Mouse (Mus musculus) forebrain, embryonic 15.5 days (tissue): ENCODE results near the gene Eef1a1. TPM values are rescaled to one million over a fixed set of nuclear protein-coding genes. Genes with fewer than 3 reads are reported as not detected.
"Not testable (repeated sequence)": the region's sequence is repeated elsewhere in the genome, so short reads cannot be mapped to it uniquely, and the experiment has no call there.

Experiments
- ATAC-seq: fragments of 200-750 bp; cut with Nextera tagmentation; replicated peaks from 2 replicates; pipeline ENCODE4 v1.8.0; 2017; ENCODE audit warnings: mild to moderate bottlenecking, moderate TSS enrichment, moderate library complexity
- H3K27ac ChIP-seq: fragments of 300-500 bp; sonication (generic); replicated peaks from 2 replicates; pipeline ENCODE4 v1.5.1; 2015; ENCODE audit warnings: mild to moderate bottlenecking, inconsistent platforms
- H3K27me3 ChIP-seq: fragments of 300-500 bp; sonication (generic); 2 replicates; pipeline ENCODE4 v1.6.1; 2015; ENCODE audit warnings: inconsistent platforms
- H3K36me3 ChIP-seq: fragments of 300-500 bp; sonication (generic); 2 replicates; pipeline ENCODE4 v1.6.1; 2015; ENCODE audit warnings: mild to moderate bottlenecking, inconsistent platforms
- H3K4me1 ChIP-seq: fragments of 300-500 bp; sonication (generic); 2 replicates; pipeline ENCODE4 v1.6.1; 2015; ENCODE audit warnings: inconsistent platforms
- H3K4me2 ChIP-seq: fragments of 300-500 bp; sonication (generic); replicated peaks from 2 replicates; pipeline ENCODE4 v1.6.1; 2015; ENCODE audit warnings: mild to moderate bottlenecking, inconsistent platforms
- H3K4me3 ChIP-seq: fragments of 300-500 bp; sonication (generic); 2 replicates; pipeline ENCODE4 v1.5.1; 2015; ENCODE audit warnings: mild to moderate bottlenecking, inconsistent platforms
- H3K9ac ChIP-seq: fragments of 300-500 bp; sonication (generic); replicated peaks from 2 replicates; pipeline ENCODE4 v1.6.1; 2015; ENCODE audit warnings: mild to moderate bottlenecking, inconsistent platforms
- H3K9me3 ChIP-seq: fragments of 300-500 bp; sonication (generic); 2 replicates; pipeline ENCODE4 v1.6.1; 2016; ENCODE audit warnings: inconsistent platforms
- WGBS: fragments of 180-500 bp; shearing (Covaris S2); methylation state at CpG from one replicate; pipeline ENCODE4 v1.1.7; 2015; ENCODE audit warnings: mixed read lengths; 5-methylcytosine and 5-hydroxymethylcytosine counted together
- polyA plus RNA-seq: library from polyadenylated mRNA; unstranded; fragments of >200 nt; fragmentation: Nextera tagmentation; extraction: Ambion mirVana; gene quantifications from 2 replicates; pipeline ENCODE4 v1.2.1, GENCODE M21; 2015

Eef1a1 gene
- polyA plus RNA-seq, 1 experiment from 2014 or later, result 3,862 TPM

DNA sequence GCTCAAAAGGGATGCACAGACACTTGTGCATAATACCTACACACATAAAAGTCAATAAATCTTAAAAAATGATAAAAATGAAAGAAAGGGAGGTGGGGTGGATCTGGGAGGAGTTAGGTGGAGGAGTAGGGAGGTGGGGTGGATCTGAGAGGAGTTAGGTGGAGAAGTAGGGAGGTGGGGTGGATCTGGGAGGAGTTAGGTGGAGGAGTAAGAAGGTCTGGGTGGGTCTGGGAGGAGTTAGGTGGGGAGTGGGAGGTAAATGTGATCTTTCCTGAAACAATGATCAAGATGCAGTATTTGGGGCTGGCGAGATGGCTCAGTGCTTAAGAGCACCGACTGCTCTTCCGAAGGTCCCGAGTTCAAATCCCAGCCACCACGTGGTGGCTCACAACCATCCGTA is 16.3 kb upstream of the Eef1a1 start:
- Histone ChIP-seq H3K4me2 (no peak overlapping the region), H3K36me3 (no peaks in the 10 kb centered on the region)
- ATAC-seq, result no peak

DNA sequence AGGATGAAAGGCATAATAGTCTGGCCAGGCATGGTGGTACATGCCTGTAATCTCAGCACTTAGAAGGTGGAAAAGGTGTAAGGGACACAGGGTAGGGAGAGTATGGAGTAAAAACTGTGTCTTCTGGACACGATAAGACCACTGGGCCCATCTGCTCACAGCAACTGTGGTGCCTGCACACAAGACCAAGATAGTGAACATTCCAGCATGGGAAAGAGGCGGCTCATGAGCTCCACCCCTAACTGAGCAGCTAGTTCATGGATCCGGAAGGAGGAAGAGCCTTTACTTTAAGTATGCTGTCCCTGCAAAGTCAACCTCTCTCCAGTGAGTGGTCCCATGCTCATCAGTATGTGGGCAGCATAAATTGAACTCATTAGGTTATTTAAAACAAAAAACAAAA is 15.7 kb upstream of the Eef1a1 start:
- peak overlapping the region; percentile 35; the same call in 1 of the 2 replicates for H3K4me2 ChIP-seq
- no peak overlapping the region for H3K4me3 ChIP-seq
- no peaks in the 10 kb centered on the region for H3K36me3 ChIP-seq
- H3K9ac ChIP-seq, result no peak overlapping the region
- 67% methylated on average over 3 of the region's 3 CpGs for WGBS
- peak overlapping the region; percentile 93 for H3K27ac ChIP-seq
- no peaks in the 10 kb centered on the region for H3K27me3 ChIP-seq
- H3K4me1 ChIP-seq, result peaks cover 27% of the 10 kb centered on the region
- H3K9me3 ChIP-seq, result no peaks in the 10 kb centered on the region
- ATAC-seq, result no peak

More for the DNA sequence above, 16.3 kb upstream of the Eef1a1 start:
- Histone ChIP-seq H3K27ac (no peak overlapping the region), H3K4me1 (peaks cover 27% of the 10 kb centered on the region), H3K27me3 (no peaks in the 10 kb centered on the region), H3K9ac (no peak overlapping the region), H3K9me3 (no peaks in the 10 kb centered on the region), H3K4me3 (no peak overlapping the region)
- 95% methylated on average over 6 of the region's 6 CpGs for WGBS

DNA sequence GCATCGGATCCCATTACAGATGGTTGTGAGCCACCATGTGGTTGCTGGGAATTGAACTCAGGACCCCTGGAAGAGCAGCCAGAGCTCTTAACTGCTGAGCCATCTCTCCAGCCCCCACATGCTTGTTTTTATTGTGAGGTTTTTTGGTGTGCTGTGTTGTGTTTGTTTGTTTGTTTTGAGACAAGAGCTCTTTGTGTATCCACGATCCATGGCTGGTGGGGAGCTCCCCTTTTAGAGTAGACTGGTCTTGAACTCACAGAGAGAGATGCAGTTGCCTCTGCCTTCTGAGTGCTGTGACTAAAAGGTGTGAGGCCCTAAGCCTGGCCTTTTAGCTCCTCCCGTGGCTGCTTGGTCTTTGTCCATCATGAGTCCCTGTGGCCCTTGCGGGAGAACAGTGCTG is 15.2 kb upstream of the Eef1a1 start:
- no peaks in the 10 kb centered on the region for H3K36me3 ChIP-seq
- no peak for ATAC-seq
- peak overlapping the region; percentile 93 for H3K27ac ChIP-seq
- 53% methylated on average over 4 of the region's 4 CpGs for WGBS
- H3K4me3 ChIP-seq, result peak overlapping the region; percentile 9
- H3K9ac ChIP-seq, result no peak overlapping the region
- H3K4me2 ChIP-seq, result peak overlapping the region; percentile 35; the same call in 1 of the 2 replicates
- no peaks in the 10 kb centered on the region for H3K9me3 ChIP-seq
- H3K27me3 ChIP-seq, result no peaks in the 10 kb centered on the region
- peaks cover 27% of the 10 kb centered on the region for H3K4me1 ChIP-seq

DNA sequence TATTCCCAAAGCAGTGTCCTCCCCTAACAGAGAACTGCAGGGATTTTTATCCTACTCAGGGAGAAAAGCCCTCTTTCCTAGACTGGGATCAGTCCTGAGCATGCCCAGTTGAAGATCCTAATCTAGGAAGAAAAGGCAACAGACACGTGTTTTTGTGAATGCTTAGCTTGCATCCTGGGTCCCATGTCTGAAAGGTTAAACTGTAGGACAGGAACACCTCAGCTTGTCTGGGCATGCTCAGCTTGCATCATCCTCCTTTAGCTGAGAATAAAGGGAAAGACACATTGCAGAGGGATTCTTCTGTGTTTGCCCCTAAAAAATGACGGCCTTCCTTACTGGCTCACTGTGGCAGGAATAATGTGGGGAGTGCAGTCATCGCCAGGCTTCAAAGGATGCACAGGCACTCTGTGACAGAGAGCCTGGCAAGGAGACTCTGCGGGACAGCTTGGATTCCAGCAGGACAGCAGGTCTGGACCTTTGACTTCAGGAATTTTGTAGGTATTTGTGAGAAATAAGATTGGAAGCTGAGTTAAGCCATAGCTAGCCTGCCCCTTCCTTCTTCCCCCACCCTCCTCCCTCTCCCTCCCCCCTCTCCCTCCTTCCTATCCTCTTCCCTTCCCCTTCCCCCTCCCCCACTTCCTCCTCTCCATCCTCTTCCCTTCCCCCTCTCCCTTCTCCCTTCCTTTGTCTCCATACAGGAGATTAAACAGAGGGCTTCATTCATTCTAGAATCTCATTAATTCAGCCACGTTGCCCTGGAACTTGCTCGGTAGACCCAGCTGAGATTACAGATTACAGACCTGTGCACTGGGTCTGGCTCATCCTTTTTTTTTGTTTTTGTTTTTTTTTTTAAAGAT is 14.5 kb upstream of the Eef1a1 start:
- 2% methylated on average over 6 of the region's 6 CpGs for WGBS
- Histone ChIP-seq H3K4me3 (peak overlapping the region; percentile 24), H3K36me3 (no peaks in the 10 kb centered on the region)

DNA sequence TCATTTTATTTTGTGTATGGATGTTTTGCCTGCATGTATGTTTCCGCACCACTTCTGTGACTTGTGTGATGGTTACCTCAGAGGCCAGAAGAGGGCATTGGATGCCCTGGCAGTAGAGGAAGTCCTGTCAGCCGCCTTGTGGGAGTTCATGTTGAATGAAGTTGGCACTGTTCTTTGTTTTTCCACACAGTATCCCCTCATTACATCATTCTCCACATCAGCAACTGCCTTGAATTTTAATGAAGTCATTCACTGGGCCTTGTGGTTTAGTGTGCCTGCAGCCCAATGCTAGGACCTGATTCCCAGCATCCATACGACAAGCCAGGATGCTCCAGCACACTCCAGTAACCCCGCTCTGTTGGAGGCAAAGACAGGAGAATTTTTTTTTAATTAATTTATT is 12.3 kb upstream of the Eef1a1 start:
- Histone ChIP-seq H3K9me3 (no peaks in the 10 kb centered on the region), H3K9ac (no peak overlapping the region), H3K4me1 (peaks cover 27% of the 10 kb centered on the region), H3K4me2 (no peak overlapping the region), H3K27ac (no peak overlapping the region), H3K27me3 (no peaks in the 10 kb centered on the region), H3K36me3 (no peaks in the 10 kb centered on the region), H3K4me3 (no peak overlapping the region)
- ATAC-seq, result peak; percentile 33
- 34% methylated on average over 4 of the region's 4 CpGs for WGBS

More for the DNA sequence above, 14.5 kb upstream of the Eef1a1 start:
- peak; percentile 71 for ATAC-seq
- peak overlapping the region; percentile 44 for H3K9ac ChIP-seq
- H3K4me1 ChIP-seq, result peaks cover 27% of the 10 kb centered on the region
- peak overlapping the region; percentile 93 for H3K27ac ChIP-seq
- no peaks in the 10 kb centered on the region for H3K27me3 ChIP-seq
- peak overlapping the region; percentile 35 for H3K4me2 ChIP-seq
- H3K9me3 ChIP-seq, result no peaks in the 10 kb centered on the region

DNA sequence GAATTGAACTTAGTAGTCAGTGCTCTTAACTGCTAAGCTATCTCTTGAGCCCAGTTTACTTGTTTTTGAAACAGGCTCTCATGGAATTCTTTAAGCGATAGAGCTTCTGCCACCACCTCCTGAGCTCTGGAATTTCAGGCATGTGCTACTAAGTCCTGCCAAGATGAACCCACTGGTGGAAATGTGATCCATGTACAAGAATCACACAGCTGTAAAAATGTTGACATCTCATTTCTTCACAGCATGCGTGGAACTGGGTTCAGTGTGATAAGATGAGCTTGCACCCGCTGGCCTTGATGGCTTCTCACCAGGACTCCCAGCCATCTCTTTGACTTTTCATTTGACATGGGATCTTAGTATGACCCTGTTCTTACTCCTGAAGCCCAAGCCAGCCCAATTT is 11.4 kb upstream of the Eef1a1 start:
- H3K9ac ChIP-seq, result no peak overlapping the region
- peaks cover 27% of the 10 kb centered on the region for H3K4me1 ChIP-seq
- ATAC-seq, result no peak
- no peak overlapping the region for H3K27ac ChIP-seq
- H3K4me2 ChIP-seq, result no peak overlapping the region
- H3K27me3 ChIP-seq, result no peaks in the 10 kb centered on the region
- no peaks in the 10 kb centered on the region for H3K36me3 ChIP-seq
- no peak overlapping the region for H3K4me3 ChIP-seq
- WGBS, result 79% methylated on average over 3 of the region's 3 CpGs
- no peaks in the 10 kb centered on the region for H3K9me3 ChIP-seq

DNA sequence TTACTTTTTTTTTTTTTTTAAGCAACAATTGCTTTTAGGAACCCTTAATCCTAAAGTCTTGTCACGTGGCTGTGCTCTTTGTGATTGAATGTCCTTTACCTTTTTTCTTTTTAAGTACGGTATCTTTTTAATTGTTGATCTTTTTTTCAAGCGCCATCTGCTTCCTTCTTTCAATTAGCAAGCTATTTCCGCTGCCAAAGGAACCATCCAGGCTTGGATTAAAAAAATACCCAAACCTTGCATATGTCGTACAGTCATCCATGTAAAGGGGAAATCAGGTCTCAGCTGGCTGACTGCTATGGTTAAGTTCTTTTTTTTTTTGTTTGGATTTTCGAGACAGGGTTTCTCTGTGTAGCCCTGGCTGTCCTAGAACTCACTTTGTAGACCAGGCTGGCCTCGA is 4.2 kb upstream of the Eef1a1 start:
- H3K9ac ChIP-seq, result no peak overlapping the region
- H3K9me3 ChIP-seq, result no peaks in the 10 kb centered on the region
- H3K36me3 ChIP-seq, result no peaks in the 10 kb centered on the region
- 0 out of 2 replicates have a peak overlapping the region, but pooled peaks have one; percentile 23 for H3K27ac ChIP-seq
- H3K4me2 ChIP-seq, result no peak overlapping the region
- ATAC-seq, result no peak
- no peak overlapping the region for H3K4me3 ChIP-seq
- no peaks in the 10 kb centered on the region for H3K27me3 ChIP-seq
- H3K4me1 ChIP-seq, result peaks cover 10% of the 10 kb centered on the region
- 66% methylated on average over 7 of the region's 7 CpGs for WGBS

DNA sequence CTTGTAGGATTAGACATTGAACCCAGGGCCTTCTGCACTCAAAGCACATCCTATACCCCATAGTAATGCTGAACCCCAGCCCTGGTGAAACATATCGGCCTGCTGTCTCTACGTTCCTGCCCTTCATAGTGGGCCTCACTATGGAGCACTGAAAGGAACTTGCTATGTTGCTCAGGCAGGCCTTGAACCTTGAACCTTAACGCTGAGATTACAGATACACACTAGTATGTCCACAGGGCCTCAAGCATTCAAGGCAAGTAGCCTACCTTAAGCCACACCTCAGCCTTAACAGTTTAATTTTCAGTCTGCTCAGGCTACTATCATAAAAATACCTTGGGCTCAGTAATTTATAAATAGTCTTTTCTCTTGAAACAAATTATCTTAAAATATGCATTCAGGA is 3.3 kb upstream of the Eef1a1 start:
- Histone ChIP-seq H3K27me3 (no peaks in the 10 kb centered on the region), H3K36me3 (no peaks in the 10 kb centered on the region), H3K9me3 (no peaks in the 10 kb centered on the region), H3K4me1 (peaks cover 10% of the 10 kb centered on the region), H3K4me3 (no peak overlapping the region), H3K9ac (no peak overlapping the region), H3K27ac (no peak overlapping the region), H3K4me2 (no peak overlapping the region)
- 91% methylated on average over 3 of the region's 3 CpGs for WGBS
- no peak for ATAC-seq

DNA sequence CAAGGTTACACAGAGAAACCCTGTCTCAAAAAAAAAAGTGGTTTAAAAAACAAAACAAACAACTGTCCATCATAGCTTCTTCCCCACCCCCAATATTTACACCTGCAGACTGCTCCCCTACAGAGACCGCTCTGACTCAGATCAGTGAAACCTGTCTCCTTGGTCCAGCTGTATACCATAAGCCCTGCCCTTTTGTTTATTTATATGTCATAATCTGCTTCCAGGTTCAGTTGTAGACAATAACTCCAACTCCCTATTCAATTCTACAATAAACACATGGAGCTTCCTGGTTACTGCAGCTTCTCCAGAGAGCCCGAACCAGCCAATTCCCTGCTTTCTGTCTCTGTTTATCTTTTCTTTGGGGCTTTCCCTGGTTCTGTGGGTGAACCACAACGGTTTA is 2.2 kb upstream of the Eef1a1 start:
- no peak for ATAC-seq
- H3K36me3 ChIP-seq, result no peaks in the 10 kb centered on the region
- no peaks in the 10 kb centered on the region for H3K9me3 ChIP-seq
- H3K4me1 ChIP-seq, result peaks cover 10% of the 10 kb centered on the region
- no peak overlapping the region for H3K4me2 ChIP-seq
- no peak overlapping the region for H3K4me3 ChIP-seq
- no peak overlapping the region for H3K27ac ChIP-seq
- no peak overlapping the region for H3K9ac ChIP-seq
- no peaks in the 10 kb centered on the region for H3K27me3 ChIP-seq
- WGBS, result 89% methylated on average over 3 of the region's 3 CpGs

DNA sequence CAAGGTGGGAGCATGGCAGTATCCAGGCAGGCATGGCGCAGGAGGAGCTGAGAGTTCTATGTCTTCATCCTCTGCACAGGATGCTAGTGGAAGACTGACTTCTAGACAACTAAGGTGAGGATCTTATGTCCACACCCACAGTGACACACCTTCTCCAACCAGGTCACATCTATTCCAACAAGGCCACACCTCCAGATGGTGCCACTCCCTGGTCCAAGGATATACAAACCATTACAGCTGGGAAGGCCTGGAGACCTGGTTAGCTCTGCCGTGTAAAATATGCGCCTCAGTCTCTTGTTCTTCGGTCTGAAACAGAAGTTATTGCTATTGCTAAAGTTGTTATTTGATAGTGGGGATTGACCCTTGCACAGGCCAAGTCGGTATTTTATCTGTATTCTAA is 930 bp downstream of the Eef1a1 start:
- ATAC-seq, H3K9ac ChIP-seq, H3K36me3 ChIP-seq, H3K9me3 ChIP-seq, H3K4me3 ChIP-seq, H3K27me3 ChIP-seq, H3K4me2 ChIP-seq, H3K27ac ChIP-seq: not testable (repeated sequence)
- H3K4me1 ChIP-seq, result peaks cover 15% of the 10 kb centered on the region
- WGBS, result 97% methylated on average over 5 of the region's 5 CpGs

DNA sequence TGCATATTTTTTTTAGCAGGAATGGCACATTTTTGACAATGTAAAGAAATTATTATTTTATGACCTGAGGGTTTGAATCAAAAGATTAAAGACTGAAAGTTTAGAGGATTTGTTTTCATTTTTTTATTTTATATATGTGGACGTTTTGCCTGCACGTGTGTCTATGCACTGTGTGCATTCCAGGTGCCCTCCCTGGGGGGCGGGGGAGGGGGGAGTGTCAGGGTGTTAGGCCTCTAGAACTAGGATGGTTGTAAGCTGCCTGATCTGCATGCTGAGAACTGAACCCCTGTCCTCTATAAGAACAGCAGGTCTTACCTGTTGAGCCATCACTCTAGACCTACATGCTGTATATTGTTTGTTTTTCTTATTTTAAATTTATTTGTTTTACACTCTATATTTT is 4.3 kb downstream of the Eef1a1 start:
- peaks cover 3% of the 10 kb centered on the region; the same call in 1 of the 2 replicates for H3K36me3 ChIP-seq
- no peaks in the 10 kb centered on the region for H3K27me3 ChIP-seq
- WGBS, result 76% methylated on average over 3 of the region's 3 CpGs
- H3K4me1 ChIP-seq, result peaks cover 27% of the 10 kb centered on the region
- ATAC-seq, result no peak
- H3K9me3 ChIP-seq, result no peaks in the 10 kb centered on the region
- H3K27ac ChIP-seq, result no peak overlapping the region
- no peak overlapping the region for H3K4me2 ChIP-seq
- no peak overlapping the region for H3K9ac ChIP-seq
- no peak overlapping the region for H3K4me3 ChIP-seq

DNA sequence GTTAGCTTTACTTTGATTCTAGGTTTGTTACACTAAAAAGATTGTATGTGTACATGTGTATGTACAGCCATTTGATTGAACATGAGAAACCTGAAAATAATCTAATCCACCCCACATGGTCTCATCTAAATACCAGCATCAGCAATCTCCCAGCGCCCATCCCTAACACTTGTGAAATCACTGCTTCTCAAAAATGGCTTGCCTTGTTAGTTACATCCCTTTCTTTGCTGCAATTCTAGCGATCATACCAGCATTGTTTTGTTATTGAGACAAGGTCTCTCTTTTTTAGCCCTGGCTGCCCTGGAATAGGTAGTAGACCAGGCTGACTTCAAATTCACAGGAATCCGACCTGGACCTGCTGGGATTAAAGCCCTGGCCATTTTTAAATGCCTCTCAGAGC is 6.6 kb downstream of the Eef1a1 start:
- Histone ChIP-seq H3K4me2 (peak overlapping the region; percentile 54), H3K9me3 (no peaks in the 10 kb centered on the region), H3K27ac (peak overlapping the region; percentile 99), H3K4me3 (peak overlapping the region; percentile 59), H3K27me3 (no peaks in the 10 kb centered on the region), H3K9ac (peak overlapping the region; percentile 82), H3K4me1 (peaks cover 36% of the 10 kb centered on the region), H3K36me3 (peaks cover 21% of the 10 kb centered on the region)
- WGBS, result 6% methylated on average over 3 of the region's 3 CpGs
- ATAC-seq, result no peak
